ENCODE assay signal across 11 mouse cellular contexts in genomic region chr15:99653876-99654275, GRCm38 (mm10). TPM values are rescaled to one million over a fixed set of nuclear protein-coding genes. Genes with fewer than 3 reads are reported as not detected.
DNase-seq lines count a peak whose midpoint lies in the region; ATAC-seq and TF ChIP-seq lines count a peak whose summit lies in the region.
"Had no signal": no experiment of that assay in that cellular context is flagged by ENCODE, and none has a peak within 500 bp of the region (broad histone marks: within the 10 kb centered on the region; RNA-seq: fewer than 3 reads in every experiment).

No protein-coding gene starts in this region.

- no peak for TF ChIP-seq CTCF in heart, postnatal 0 days (IDR thresholded peaks at IDR 0.05; ENCODE audit: low read depth)

- no peak for TF ChIP-seq EP300 in heart, postnatal 0 days (IDR thresholded peaks at IDR 0.05; ENCODE audit: low read depth)

- intact Hi-C loops in heart, postnatal 36 days (cut with DNase I) = no loop called here

- peaks cover 8% of the 10 kb centered on the region for H3K4me1 ChIP-seq in heart, postnatal 0 days (ENCODE audit: control insufficient read depth, insufficient read depth)
- peaks cover 4% of the 10 kb centered on the region for H3K4me1 ChIP-seq in embryonic facial prominence, embryonic 11.5 days (ENCODE audit: control insufficient read depth, insufficient read depth, low read length)
- H3K4me1 ChIP-seq in intestine, embryonic 14.5 days (replicated peaks; ENCODE audit: control insufficient read depth, insufficient read depth, low read length) = peaks cover 19% of the 10 kb centered on the region
- H3K4me1 ChIP-seq in midbrain, embryonic 16.5 days (ENCODE audit: control insufficient read depth, insufficient read depth, low read length) = peaks cover 25% of the 10 kb centered on the region

- H3K27me3 ChIP-seq in heart, postnatal 0 days (ENCODE audit: control insufficient read depth, insufficient read depth, low read length) = peaks cover 27% of the 10 kb centered on the region
- H3K27me3 ChIP-seq in embryonic facial prominence, embryonic 11.5 days (ENCODE audit: control insufficient read depth, insufficient read depth, low read length) = peaks cover 12% of the 10 kb centered on the region
- H3K27me3 ChIP-seq in intestine, embryonic 14.5 days (replicated peaks; ENCODE audit: control insufficient read depth, insufficient read depth, low read length) = peaks cover 34% of the 10 kb centered on the region
- H3K27me3 ChIP-seq in midbrain, embryonic 16.5 days (ENCODE audit: control insufficient read depth, insufficient read depth, low read depth, low read length) = peaks cover 12% of the 10 kb centered on the region; the same call in 1 of the 2 replicates

- DNase-seq in heart, postnatal 0 days (ENCODE audit: low spot score) = no peak
- DNase-seq in heart, postnatal 36 days = no peak
- DNase-seq in embryonic facial prominence, embryonic 11.5 days (ENCODE audit: low spot score) = no peak
- DNase-seq in intestine, embryonic 14.5 days (ENCODE audit: low spot score) = no peak
- no peak for DNase-seq in thymus, adult 18-20 months
- DNase-seq in ovary, adult 18-20 months (ENCODE audit: low spot score) = no peak
- DNase-seq in gastrocnemius, adult 8-10 months (ENCODE audit: low spot score in 2 of 2) = no peak
- DNase-seq: cerebellum, adult 18-20 months had no signal

- ATAC-seq in heart, postnatal 0 days (ENCODE audit: insufficient read depth, low read depth) = no peak
- ATAC-seq in embryonic facial prominence, embryonic 11.5 days (replicated peaks; ENCODE audit: insufficient number of reproducible peaks, low FRiP score, low TSS enrichment, low read depth) = no peak
- ATAC-seq in intestine, embryonic 14.5 days (replicated peaks; ENCODE audit: low FRiP score, low TSS enrichment, low read depth) = no peak
- no peak for ATAC-seq in midbrain, embryonic 16.5 days

- H3K9me3 ChIP-seq in heart, postnatal 0 days (replicated peaks; ENCODE audit: control insufficient read depth, low read length) = no peaks in the 10 kb centered on the region
- no peaks in the 10 kb centered on the region for H3K9me3 ChIP-seq in embryonic facial prominence, embryonic 11.5 days (replicated peaks; ENCODE audit: control insufficient read depth, low read length)
- H3K9me3 ChIP-seq in intestine, embryonic 14.5 days (ENCODE audit: control insufficient read depth, low read length) = no peaks in the 10 kb centered on the region
- no peaks in the 10 kb centered on the region for H3K9me3 ChIP-seq in midbrain, embryonic 16.5 days (replicated peaks; ENCODE audit: control insufficient read depth, low read length, poor library complexity, severe bottlenecking)

- 9% methylated on average over 21 of the region's 21 CpGs for WGBS in heart, postnatal 0 days
- under 1% methylated on average over 21 of the region's 21 CpGs for WGBS in embryonic facial prominence, embryonic 11.5 days
- WGBS in intestine, embryonic 14.5 days = 6% methylated on average over 20 of the region's 21 CpGs
- 4% methylated on average over 21 of the region's 21 CpGs for WGBS in midbrain, embryonic 16.5 days

- H3K9ac ChIP-seq in heart, postnatal 0 days (replicated peaks; ENCODE audit: low read depth, low read length) = no peak overlapping the region
- no peak overlapping the region for H3K9ac ChIP-seq in embryonic facial prominence, embryonic 11.5 days (replicated peaks; ENCODE audit: low read length)
- no peak overlapping the region for H3K9ac ChIP-seq in intestine, embryonic 14.5 days (ENCODE audit: low read length)
- H3K9ac ChIP-seq in midbrain, embryonic 16.5 days (ENCODE audit: low read depth, low read length) = peak overlapping the region; percentile 32

- peak overlapping the region; percentile 27 for H3K4me3 ChIP-seq in heart, postnatal 0 days (ENCODE audit: low read depth, low read length)
- H3K4me3 ChIP-seq in embryonic facial prominence, embryonic 11.5 days (ENCODE audit: low read depth, low read length) = no peak overlapping the region
- no peak overlapping the region for H3K4me3 ChIP-seq in intestine, embryonic 14.5 days (ENCODE audit: low read depth, low read length)
- H3K4me3 ChIP-seq in midbrain, embryonic 16.5 days (ENCODE audit: low read depth, low read length) = peak overlapping the region; percentile 1; the same call in 1 of the 2 replicates

- no peaks in the 10 kb centered on the region for H3K36me3 ChIP-seq in heart, postnatal 0 days (replicated peaks; ENCODE audit: control insufficient read depth, insufficient read depth, low read length)
- no peaks in the 10 kb centered on the region for H3K36me3 ChIP-seq in embryonic facial prominence, embryonic 11.5 days (replicated peaks; ENCODE audit: control insufficient read depth, insufficient read depth, low read depth, low read length)
- no peaks in the 10 kb centered on the region for H3K36me3 ChIP-seq in intestine, embryonic 14.5 days (ENCODE audit: control insufficient read depth, insufficient read depth, low read length)
- no peaks in the 10 kb centered on the region for H3K36me3 ChIP-seq in midbrain, embryonic 16.5 days (ENCODE audit: control insufficient read depth, insufficient read depth, low read length)

- H3K27ac ChIP-seq in heart, postnatal 0 days (ENCODE audit: low read depth) = no peak overlapping the region
- no peak overlapping the region for H3K27ac ChIP-seq in embryonic facial prominence, embryonic 11.5 days (replicated peaks; ENCODE audit: low read depth, low read length)
- H3K27ac ChIP-seq in intestine, embryonic 14.5 days (ENCODE audit: low read depth) = no peak overlapping the region
- no peak overlapping the region for H3K27ac ChIP-seq in midbrain, embryonic 16.5 days (ENCODE audit: low read length)

- H3K4me2 ChIP-seq in heart, postnatal 0 days (ENCODE audit: low read depth, low read length) = peak overlapping the region; percentile 61
- peak overlapping the region; percentile 13; the same call in 1 of the 2 replicates for H3K4me2 ChIP-seq in embryonic facial prominence, embryonic 11.5 days (ENCODE audit: low read depth, low read length)
- peak overlapping the region; percentile 36 for H3K4me2 ChIP-seq in intestine, embryonic 14.5 days (ENCODE audit: low read length)
- H3K4me2 ChIP-seq in midbrain, embryonic 16.5 days (ENCODE audit: low read length) = peak overlapping the region; percentile 27

RNA-seq across cellular contexts. Expression of gene Racgap1, which starts 2.4 kb away (rescaled TPM):
- total RNA-seq in heart, postnatal 0 days (2014; rRNA removed; ENCODE audit: low replicate concordance) = 59.2 and 124 TPM in 2 replicates
- polyA plus RNA-seq in heart, postnatal 0 days (2015; fragmentation: Nextera tagmentation; extraction: Ambion mirVana) = 34.5 and 36.8 TPM in 2 replicates
- 1 to 10 TPM; 2.1 to 2.2 TPM for total RNA-seq in heart, postnatal 36 days (2021)
- polyA plus RNA-seq in embryonic facial prominence, embryonic 11.5 days (2014; fragmentation: Nextera tagmentation; extraction: Ambion mirVana) = 147 and 152 TPM in 2 replicates
- 104 and 111 TPM in 2 replicates for polyA plus RNA-seq in intestine, embryonic 14.5 days (2014; fragmentation: Nextera tagmentation; extraction: Ambion mirVana)
- polyA plus RNA-seq in midbrain, embryonic 16.5 days (2015; fragmentation: Nextera tagmentation; extraction: Ambion mirVana) = 39.0 and 48.9 TPM in 2 replicates
- total RNA-seq in gastrocnemius, adult 8-10 months (2022) = 1 to 10 TPM in 2 of 4 experiments, under 1 TPM in 2; 0.31 to 2.4 (median 1.1) TPM

RNA-seq across cellular contexts. Expression of gene Asic1, which starts 16.3 kb away (rescaled TPM):
- total RNA-seq in heart, postnatal 0 days (2014; rRNA removed; ENCODE audit: low replicate concordance) = 0.11 and 0.93 TPM in 2 replicates
- 1.1 and 1.3 TPM in 2 replicates for polyA plus RNA-seq in heart, postnatal 0 days (2015; fragmentation: Nextera tagmentation; extraction: Ambion mirVana)
- total RNA-seq in heart, postnatal 36 days (2021) = under 1 TPM; 0.22 to 0.35 TPM
- 2.6 and 4.1 TPM in 2 replicates for polyA plus RNA-seq in embryonic facial prominence, embryonic 11.5 days (2014; fragmentation: Nextera tagmentation; extraction: Ambion mirVana)
- 1.3 and 1.7 TPM in 2 replicates for polyA plus RNA-seq in intestine, embryonic 14.5 days (2014; fragmentation: Nextera tagmentation; extraction: Ambion mirVana)
- 47.9 and 53.9 TPM in 2 replicates for polyA plus RNA-seq in midbrain, embryonic 16.5 days (2015; fragmentation: Nextera tagmentation; extraction: Ambion mirVana)
- not detected for total RNA-seq in gastrocnemius, adult 8-10 months (2022)
- polyA plus RNA-seq: G1E had no signal

RNA-seq across cellular contexts. Expression of gene Smarcd1, which starts 48.1 kb away (rescaled TPM):
- total RNA-seq in heart, postnatal 0 days (2014; rRNA removed; ENCODE audit: low replicate concordance) = 28.4 and 35.7 TPM in 2 replicates
- polyA plus RNA-seq in heart, postnatal 0 days (2015; fragmentation: Nextera tagmentation; extraction: Ambion mirVana) = 16.8 and 20.0 TPM in 2 replicates
- total RNA-seq in heart, postnatal 36 days (2021) = 10 to 100 TPM; 18.7 to 22.1 TPM
- 66.8 and 81.1 TPM in 2 replicates for polyA plus RNA-seq in embryonic facial prominence, embryonic 11.5 days (2014; fragmentation: Nextera tagmentation; extraction: Ambion mirVana)
- polyA plus RNA-seq in intestine, embryonic 14.5 days (2014; fragmentation: Nextera tagmentation; extraction: Ambion mirVana) = 39.0 and 42.3 TPM in 2 replicates
- 86.0 and 110 TPM in 2 replicates for polyA plus RNA-seq in midbrain, embryonic 16.5 days (2015; fragmentation: Nextera tagmentation; extraction: Ambion mirVana)
- total RNA-seq in gastrocnemius, adult 8-10 months (2022) = 1 to 10 TPM; 4.8 to 9.4 (median 7.2) TPM

RNA-seq across cellular contexts. Expression of gene Gm17349, which starts 51.4 kb away (rescaled TPM):
- not detected in 2 replicates for total RNA-seq in heart, postnatal 0 days (2014; rRNA removed; ENCODE audit: low replicate concordance)
- not detected in 2 replicates for polyA plus RNA-seq in heart, postnatal 0 days (2015; fragmentation: Nextera tagmentation; extraction: Ambion mirVana)
- total RNA-seq in heart, postnatal 36 days (2021) = 1 to 10 TPM; 1.8 to 2.4 TPM
- not detected in 2 replicates for polyA plus RNA-seq in embryonic facial prominence, embryonic 11.5 days (2014; fragmentation: Nextera tagmentation; extraction: Ambion mirVana)
- polyA plus RNA-seq in intestine, embryonic 14.5 days (2014; fragmentation: Nextera tagmentation; extraction: Ambion mirVana) = not detected in 2 replicates
- not detected in 2 replicates for polyA plus RNA-seq in midbrain, embryonic 16.5 days (2015; fragmentation: Nextera tagmentation; extraction: Ambion mirVana)
- total RNA-seq in gastrocnemius, adult 8-10 months (2022) = 1 to 10 TPM in 1 of 4 experiments, not detected in 3; 1.3 TPM
- polyA plus RNA-seq: gonadal fat pad, adult 2 months had no signal

RNA-seq across cellular contexts. Expression of gene Aqp6, which starts 52.7 kb away (rescaled TPM):
- total RNA-seq in heart, postnatal 0 days (2014; rRNA removed; ENCODE audit: low replicate concordance) = not detected in 2 replicates
- polyA plus RNA-seq in heart, postnatal 0 days (2015; fragmentation: Nextera tagmentation; extraction: Ambion mirVana) = not detected in 2 replicates
- not detected for total RNA-seq in heart, postnatal 36 days (2021)
- 0.26 TPM in 1 of 2 replicates, not detected in the other for polyA plus RNA-seq in embryonic facial prominence, embryonic 11.5 days (2014; fragmentation: Nextera tagmentation; extraction: Ambion mirVana)
- not detected in 2 replicates for polyA plus RNA-seq in intestine, embryonic 14.5 days (2014; fragmentation: Nextera tagmentation; extraction: Ambion mirVana)
- polyA plus RNA-seq in midbrain, embryonic 16.5 days (2015; fragmentation: Nextera tagmentation; extraction: Ambion mirVana) = 0.15 and 0.28 TPM in 2 replicates
- total RNA-seq in gastrocnemius, adult 8-10 months (2022) = not detected
- total RNA-seq: G1E had no signal
- polyA plus RNA-seq: G1E had no signal

Comparison
In these comparisons a context has a peak if more than half of its experiments do, and no peak if none do; other contexts are left out.
1. H3K4me3 ChIP-seq: peak in heart, postnatal 0 days (single experiment) and midbrain, embryonic 16.5 days (single experiment); none in embryonic facial prominence, embryonic 11.5 days (single experiment) and intestine, embryonic 14.5 days (single experiment).
2. Peak in every context shown above with its lines, with median percentiles within 50 percentile points of each other: H3K4me2 ChIP-seq.